Mouse (Mus musculus) monocyte, adult 59 days (primary cell): ENCODE data around the gene Tmem132a. TPM values are rescaled to one million over a fixed set of nuclear protein-coding genes. Genes with fewer than 3 reads are reported as not detected.

Experiments
- total RNA-seq, 2 experiments: library from RNA; stranded (reverse); gene quantifications; one replicate each; pipeline ENCODE4 v1.2.4; 2023

The Tmem132a gene
- total RNA-seq: 1 to 10 TPM; 1.7 to 3.2 TPM

DNA sequence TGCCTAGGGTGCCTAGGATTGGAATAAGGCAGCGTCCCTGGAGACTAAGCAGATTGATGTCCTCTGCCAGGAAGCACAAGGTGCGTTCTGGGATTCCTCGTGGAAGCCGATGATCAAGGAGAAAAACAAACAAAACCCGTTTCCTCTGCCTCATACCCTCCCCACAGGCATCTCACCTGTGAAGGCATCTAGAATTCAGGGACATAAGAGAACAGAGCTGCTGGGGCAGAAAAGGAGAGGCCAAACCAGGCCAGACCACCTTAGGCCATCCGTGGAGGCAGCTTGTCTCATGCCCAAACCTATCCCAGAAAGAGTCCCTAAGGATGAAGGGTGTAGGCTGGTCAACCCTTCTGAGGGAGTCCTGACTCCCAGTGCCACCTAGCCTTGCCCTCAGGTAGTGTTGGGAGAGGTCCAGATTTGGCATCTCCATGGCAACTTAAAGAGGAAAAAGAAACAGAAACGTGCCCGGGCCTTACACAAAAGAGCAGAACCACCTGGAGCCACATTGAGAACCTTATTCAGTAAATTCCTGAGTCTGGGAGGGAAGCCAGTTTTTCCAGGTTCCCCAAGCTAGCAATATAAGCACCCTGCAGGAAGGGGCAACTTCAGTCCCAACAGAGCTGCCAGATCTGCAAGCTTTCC, at the start of gene Tmem132a:
Gene Tmem132a, minus strand, starts transcription at position 55 of the 642 bp plus-strand sequence.

DNA sequence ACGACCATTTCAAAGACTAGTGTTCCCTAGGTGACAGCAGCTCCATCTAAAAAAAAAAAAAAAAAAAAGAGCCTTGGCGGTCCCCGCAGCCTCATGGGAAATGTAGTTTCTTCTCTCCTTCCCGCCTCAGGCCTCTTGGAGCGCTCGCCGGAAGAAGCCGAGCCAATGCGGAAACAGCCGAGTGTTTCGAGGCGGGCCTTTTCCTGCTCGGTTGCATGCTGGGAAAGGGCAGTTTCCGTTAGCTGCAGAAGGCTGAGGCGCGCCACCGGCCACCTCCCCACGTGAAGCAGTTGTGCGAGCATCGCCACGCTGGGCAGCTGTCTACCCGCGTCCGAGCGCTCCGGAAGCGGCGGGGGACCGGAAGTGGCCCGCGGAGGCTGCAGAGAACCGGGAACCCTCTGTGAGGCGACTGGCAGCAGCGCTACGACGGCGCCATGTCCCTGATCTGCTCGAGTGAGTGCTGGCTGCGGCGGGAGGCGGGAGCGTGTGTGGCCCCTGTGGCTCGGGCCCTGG, 25.3 kb upstream of the Tmem132a start, which contains the start of gene Prpf19:
Gene Prpf19, plus strand, starts transcription at position 216 of the 513 bp plus-strand sequence.

DNA sequence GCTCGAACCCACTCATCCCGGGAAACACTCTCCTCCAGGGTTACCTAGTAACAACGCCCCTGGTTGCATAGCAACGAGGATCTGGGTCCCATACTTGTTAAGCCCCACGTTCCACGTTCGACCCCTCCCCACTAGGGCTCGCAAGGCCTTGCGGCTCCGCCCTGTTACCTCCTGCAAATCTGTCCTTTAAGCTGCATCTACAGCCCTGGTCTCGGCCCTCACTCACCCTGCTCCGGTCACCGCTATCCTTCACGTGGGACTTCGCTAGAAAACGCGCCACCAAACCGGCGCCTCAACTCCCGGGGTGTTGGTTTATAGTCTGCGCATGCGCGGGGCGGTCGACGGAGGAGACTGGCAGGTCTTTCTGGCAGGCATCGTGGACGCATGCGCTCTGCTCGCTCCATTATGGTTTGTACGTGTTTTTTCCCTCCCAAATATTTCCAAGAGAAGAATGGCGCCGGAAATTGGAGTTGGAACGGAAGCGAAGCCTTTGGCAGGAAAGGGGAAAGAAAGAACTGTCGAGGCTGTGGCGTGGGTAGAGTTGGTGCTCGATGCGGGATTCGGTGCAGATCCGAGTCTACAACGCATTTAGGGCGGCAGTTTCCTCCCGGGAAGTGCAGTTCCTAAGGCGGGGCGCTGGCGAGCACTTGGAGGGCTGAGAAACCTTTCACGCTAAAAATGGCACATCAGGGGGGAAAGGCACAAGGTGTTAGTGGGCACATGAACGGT, 11.8 kb upstream of the Tmem132a start, which contains the start of gene Tmem109:
Gene Tmem109, minus strand, starts transcription at position 576 of the 729 bp plus-strand sequence.

DNA sequence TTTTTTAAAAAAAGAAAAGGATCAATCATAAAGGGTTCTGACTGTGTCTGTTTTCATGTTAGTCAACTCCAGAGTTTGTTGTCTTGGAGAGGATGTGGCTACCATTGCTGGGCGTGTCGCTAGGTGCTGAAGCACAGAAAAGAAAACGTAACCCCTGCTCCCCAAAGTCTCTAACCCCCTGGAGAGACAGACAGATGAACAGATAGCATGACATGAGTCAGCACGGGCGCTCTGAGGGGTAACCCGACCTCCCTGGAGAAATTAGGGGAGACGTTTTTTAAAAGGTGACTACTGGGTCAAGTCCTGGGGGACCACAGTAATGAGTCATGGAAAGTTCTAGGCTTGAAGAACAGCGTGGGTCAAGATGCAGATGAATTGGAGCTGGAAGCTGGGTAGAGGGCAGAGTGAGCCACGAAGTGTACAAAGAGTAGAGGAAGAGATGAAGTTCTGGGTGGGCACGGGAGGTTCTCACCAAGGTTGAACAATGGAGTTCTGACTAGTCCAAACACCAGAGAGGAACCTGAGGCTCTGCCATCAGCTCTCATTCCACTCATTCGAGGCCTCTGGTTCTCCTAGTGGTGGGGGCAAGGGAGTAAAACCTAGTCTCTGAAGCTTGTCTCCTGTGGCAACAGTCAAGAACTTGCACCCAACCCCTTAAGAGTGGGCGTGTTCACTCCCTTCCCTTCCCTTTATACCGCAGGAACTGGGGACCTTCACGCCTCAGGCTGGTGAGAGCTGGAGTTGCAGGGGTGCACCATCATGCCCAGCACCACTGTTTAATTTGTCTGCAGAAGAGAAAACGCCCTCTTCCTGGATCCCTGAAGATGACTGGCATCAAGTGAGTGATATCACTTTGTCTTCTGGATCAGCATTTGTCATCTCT, 30.5 kb downstream of the Tmem132a start, which contains the start of gene Slc15a3:
Gene Slc15a3, plus strand, starts transcription at position 718 of the 883 bp plus-strand sequence.

DNA sequence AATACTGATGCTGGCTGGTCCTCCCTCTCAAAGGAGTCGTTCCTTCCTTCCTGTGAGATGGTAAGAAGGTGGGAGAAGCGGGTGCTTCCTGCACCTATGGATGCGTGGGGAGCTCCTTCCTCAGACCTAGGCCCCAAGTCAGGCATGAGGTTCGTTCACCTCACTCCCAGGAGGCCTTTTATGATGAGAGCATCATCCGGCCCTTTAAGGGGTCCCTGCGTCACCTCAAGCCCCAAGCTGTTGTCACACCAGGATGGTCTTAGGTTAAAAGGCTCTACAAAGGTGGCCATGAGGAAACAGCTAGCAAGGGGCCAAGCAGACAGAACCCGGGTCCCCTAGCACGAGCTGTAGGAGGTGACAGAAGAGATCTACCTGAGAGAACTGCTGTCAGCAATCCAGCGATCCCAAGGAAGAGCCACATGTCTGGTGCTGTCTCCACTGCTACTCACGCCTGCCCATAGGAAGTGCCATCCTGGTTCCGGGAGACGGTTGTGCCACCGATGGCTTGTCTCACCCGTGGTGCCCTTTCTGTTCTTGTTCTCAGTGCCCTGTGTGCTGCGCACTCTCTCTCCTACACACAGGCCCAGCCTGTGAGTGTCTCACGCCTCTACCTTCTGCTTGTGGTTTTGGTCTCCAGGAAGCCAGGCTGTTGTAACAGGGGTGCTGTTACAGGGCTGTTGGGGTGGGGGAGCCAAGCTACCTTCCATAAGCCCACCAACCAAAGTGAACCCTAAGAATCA, 40.1 kb downstream of the Tmem132a start, which contains the start of gene Cd6:
Gene Cd6, minus strand, starts transcription at position 623 of the 740 bp plus-strand sequence.

Other genes starting within 250 kb of the Tmem132a start
- gene Vwce, start 235.7 kb downstream of the Tmem132a start, total RNA-seq: not detected
- not detected for gene Pga5, start 191.9 kb downstream of the Tmem132a start, total RNA-seq
- 10 to 100 TPM; 30.0 to 34.0 TPM for gene Vps37c, start 181.2 kb downstream of the Tmem132a start, total RNA-seq
- gene Cd5, start 130.9 kb downstream of the Tmem132a start, total RNA-seq: 1 to 10 TPM; 1.0 to 1.5 TPM
- gene Cd6, start 39.9 kb downstream of the Tmem132a start, total RNA-seq: under 1 TPM; 0.21 to 0.82 TPM
- gene Slc15a3, start 30.2 kb downstream of the Tmem132a start, total RNA-seq: 100 to 1,000 TPM; 139 to 150 TPM
- gene Tmem109, start 12.1 kb upstream of the Tmem132a start, total RNA-seq: 10 to 100 TPM; 65.0 to 80.6 TPM
- 10 to 100 TPM; 76.7 to 80.8 TPM for gene Prpf19, start 25.3 kb upstream of the Tmem132a start, total RNA-seq
- not detected for gene Zp1, start 50.7 kb upstream of the Tmem132a start, total RNA-seq
- not detected for gene Ptgdr2, start 67.2 kb upstream of the Tmem132a start, total RNA-seq
- gene Ccdc86, start 79.3 kb upstream of the Tmem132a start, total RNA-seq: 10 to 100 TPM; 27.2 to 34.8 TPM
- gene Ms4a10, start 104.7 kb upstream of the Tmem132a start, total RNA-seq: not detected
- gene Ms4a15, start 123.3 kb upstream of the Tmem132a start, total RNA-seq: not detected
- gene Ms4a18, start 148.1 kb upstream of the Tmem132a start, total RNA-seq: not detected
- gene Ms4a8a, start 211.2 kb upstream of the Tmem132a start, total RNA-seq: 10 to 100 TPM; 89.5 to 96.5 TPM